Mouse (Mus musculus) MEL (cell line): ENCODE data around the gene Sh2d3c.

Source experiments
- BHLHE40 ChIP-seq: IDR thresholded peaks from 2 replicates; pipeline ENCODE4 v1.6.1; 2012; ENCODE audit warnings: low read depth, mild to moderate bottlenecking, inconsistent platforms, low read length, improper control_type of control experiment, borderline replicate concordance
- CTCF ChIP-seq, 3 experiments: IDR thresholded peaks in 2 of 3; conservative IDR thresholded peaks in 1 of 3; 2 replicates each; pipeline ENCODE4 v1.5.1; 2011 to 2012; ENCODE audit warnings: low read length in 3 of 3, low read depth in 2 of 3, mild to moderate bottlenecking in 2 of 3, improper control_type of control experiment in 1 of 3, inconsistent platforms in 1 of 3, mixed read lengths in 1 of 3, moderate library complexity in 1 of 3; ENCODE audit not compliant: control insufficient read depth in 1 of 3, insufficient read depth in 1 of 3, poor library complexity in 1 of 3, severe bottlenecking in 1 of 3
- GATA1 ChIP-seq: IDR thresholded peaks from 2 replicates; pipeline ENCODE4 v1.6.1; 2011; ENCODE audit warnings: low read depth, low read length, improper control_type of control experiment
- HCFC1 ChIP-seq: IDR thresholded peaks from 2 replicates; pipeline ENCODE4 v1.6.1; 2012; ENCODE audit warnings: low read depth, mild to moderate bottlenecking, inconsistent platforms, low read length, improper control_type of control experiment, moderate library complexity
- MAFK ChIP-seq: IDR thresholded peaks from 2 replicates; pipeline ENCODE4 v1.6.1; 2011; ENCODE audit warnings: low read depth, mild to moderate bottlenecking, low read length, improper control_type of control experiment, borderline replicate concordance
- MXI1 ChIP-seq: IDR thresholded peaks from 2 replicates; pipeline ENCODE4 v1.6.1; 2011; ENCODE audit warnings: mild to moderate bottlenecking, low read depth, low read length, improper control_type of control experiment
- MYC ChIP-seq: IDR thresholded peaks from 2 replicates; pipeline ENCODE4 v1.6.1; 2011; ENCODE audit warnings: low read depth, mild to moderate bottlenecking, low read length, improper control_type of control experiment, moderate library complexity
- NRF1 ChIP-seq: IDR thresholded peaks from 2 replicates; pipeline ENCODE4 v1.6.1; 2014; ENCODE audit warnings: low read depth, mild to moderate bottlenecking, inconsistent platforms, low read length, improper control_type of control experiment, moderate library complexity; ENCODE audit not compliant: poor library complexity, insufficient read depth, severe bottlenecking
- POLR2A ChIP-seq, 2 experiments: IDR thresholded peaks; 2 replicates each; pipeline ENCODE4 v1.6.1; 2011 to 2012; ENCODE audit warnings: low read length in 2 of 2, mild to moderate bottlenecking in 2 of 2, control low read depth in 1 of 2, improper control_type of control experiment in 1 of 2, low read depth in 1 of 2, moderate library complexity in 1 of 2; ENCODE audit not compliant: control insufficient read depth in 1 of 2, insufficient read depth in 1 of 2, poor library complexity in 1 of 2
- POLR2AphosphoS5 ChIP-seq: IDR thresholded peaks from 2 replicates; pipeline ENCODE4 v1.6.1; 2012; ENCODE audit warnings: low read depth, borderline replicate concordance, mild to moderate bottlenecking, inconsistent platforms, low read length, moderate library complexity, mixed read lengths
- SIN3A ChIP-seq: IDR thresholded peaks from 2 replicates; pipeline ENCODE4 v1.6.1; 2012; ENCODE audit warnings: low read length, improper control_type of control experiment, inconsistent platforms
- SMC3 ChIP-seq: IDR thresholded peaks from 2 replicates; pipeline ENCODE4 v1.6.1; 2011; ENCODE audit warnings: low read depth, low read length, improper control_type of control experiment
- TAL1 ChIP-seq: IDR thresholded peaks from 2 replicates; pipeline ENCODE4 v1.6.1; 2012; ENCODE audit warnings: mild to moderate bottlenecking, inconsistent platforms, low read length, moderate library complexity, mixed read lengths
- TBP ChIP-seq: IDR thresholded peaks from 2 replicates; pipeline ENCODE4 v1.8.0; 2011; ENCODE audit warnings: low read depth, low read length, improper control_type of control experiment

GRCm38 (mm10) chr2:32718761-32719160, 2.1 kb upstream of the Sh2d3c start:
- no peak for TF ChIP-seq SMC3
- no peak for TF ChIP-seq CTCF (IDR thresholded peaks at IDR 0.05 in 2 of 3, conservative IDR thresholded peaks at IDR 0.05 in 1 of 3; ENCODE audit: control insufficient read depth in 1 of 3, insufficient read depth in 1 of 3, low read depth in 2 of 3, low read length in 3 of 3, poor library complexity in 1 of 3, severe bottlenecking in 1 of 3)
- no peak for TF ChIP-seq NRF1
- TF ChIP-seq TBP = no peak
- no peak for TF ChIP-seq POLR2AphosphoS5
- no peak for TF ChIP-seq MXI1
- TF ChIP-seq GATA1 = no peak
- TF ChIP-seq BHLHE40 = no peak
- TF ChIP-seq MAFK = no peak
- TF ChIP-seq MYC = no peak
- TF ChIP-seq TAL1 = no peak
- TF ChIP-seq POLR2A (IDR thresholded peaks at IDR 0.05; ENCODE audit: control insufficient read depth in 1 of 2, insufficient read depth in 1 of 2, low read depth in 1 of 2, low read length in 2 of 2, poor library complexity in 1 of 2) = no peak
- no peak for TF ChIP-seq HCFC1
- no peak for TF ChIP-seq SIN3A
